Mouse (Mus musculus) midbrain, embryonic 14.5 days (tissue): ENCODE measurements around the gene Vmp1. TPM values are rescaled to one million over a fixed set of nuclear protein-coding genes. Genes with fewer than 3 reads are reported as not detected.

Experiments
- ATAC-seq: fragments of 200-750 bp; cut with Nextera tagmentation; 2 replicates; pipeline ENCODE4 v1.8.0; 2017; ENCODE audit warnings: moderate number of reproducible peaks, moderate library complexity; ENCODE audit not compliant: low FRiP score, low TSS enrichment
- DNase-seq: peaks from one replicate; pipeline ENCODE4 v3.0.0-alpha.2; 2015
- H3K27ac ChIP-seq: fragments of 300-500 bp; sonication (generic); replicated peaks from 2 replicates; pipeline ENCODE4 v1.5.1; 2014; ENCODE audit warnings: mild to moderate bottlenecking, low read depth, low read length, moderate library complexity
- H3K27me3 ChIP-seq: fragments of 300-500 bp; sonication (generic); 2 replicates; pipeline ENCODE4 v1.6.1; 2014; ENCODE audit warnings: low read length, control low read depth, mixed read lengths; ENCODE audit not compliant: control insufficient read depth, insufficient read depth
- H3K36me3 ChIP-seq: fragments of 300-500 bp; sonication (generic); 2 replicates; pipeline ENCODE4 v1.6.1; 2014; ENCODE audit warnings: low read length, control low read depth; ENCODE audit not compliant: control insufficient read depth, insufficient read depth
- H3K4me1 ChIP-seq: fragments of 300-500 bp; sonication (generic); 2 replicates; pipeline ENCODE4 v1.6.1; 2014; ENCODE audit warnings: mild to moderate bottlenecking, antibody characterized with exemption, low read length, control low read depth; ENCODE audit not compliant: control insufficient read depth, insufficient read depth
- H3K4me2 ChIP-seq: fragments of 300-500 bp; sonication (generic); 2 replicates; pipeline ENCODE4 v1.6.1; 2014; ENCODE audit warnings: mild to moderate bottlenecking, low read length, moderate library complexity
- H3K4me3 ChIP-seq: fragments of 300-500 bp; sonication (generic); replicated peaks from 2 replicates; pipeline ENCODE4 v1.5.1; 2014; ENCODE audit warnings: low read depth, low read length
- H3K9ac ChIP-seq: fragments of 300-500 bp; sonication (generic); replicated peaks from 2 replicates; pipeline ENCODE4 v1.6.1; 2014; ENCODE audit warnings: mild to moderate bottlenecking, low read length, moderate library complexity
- H3K9me3 ChIP-seq: fragments of 300-500 bp; sonication (generic); 2 replicates; pipeline ENCODE4 v1.6.1; 2016; ENCODE audit warnings: low read length, control low read depth, mixed read lengths; ENCODE audit not compliant: control insufficient read depth
- WGBS: fragments of 180-500 bp; shearing (Covaris S2); extraction: QIAGEN DNeasy Blood & Tissue Kit; methylation state at CpG from one replicate; pipeline ENCODE4 v1.1.7; 2014; 5-methylcytosine and 5-hydroxymethylcytosine counted together
- polyA plus RNA-seq: library from polyadenylated mRNA; unstranded; fragments of >200 nt; fragmentation: Nextera tagmentation; extraction: Ambion mirVana; gene quantifications from 2 replicates; pipeline ENCODE4 v1.2.1, GENCODE M21; 2014

The Vmp1 gene
- polyA plus RNA-seq, 1 experiment from 2014 or later = 129 TPM

- DNase-seq (no peak), ATAC-seq (no peak)
- WGBS = 93% methylated on average over 2 of the region's 2 CpGs
- H3K9ac ChIP-seq = no peak overlapping the region
- no peak overlapping the region for H3K4me3 ChIP-seq
- no peaks in the 10 kb centered on the region for H3K27me3 ChIP-seq
- no peak overlapping the region for H3K4me2 ChIP-seq
- peaks cover 22% of the 10 kb centered on the region for H3K36me3 ChIP-seq
- H3K9me3 ChIP-seq = peaks cover 4% of the 10 kb centered on the region; the same call in 1 of the 2 replicates
- no peak overlapping the region for H3K27ac ChIP-seq
- no peaks in the 10 kb centered on the region for H3K4me1 ChIP-seq
Observed at GRCm38 (mm10) chr11:86606621-86607339, 76.9 kb downstream of the Vmp1 start.

DNA sequence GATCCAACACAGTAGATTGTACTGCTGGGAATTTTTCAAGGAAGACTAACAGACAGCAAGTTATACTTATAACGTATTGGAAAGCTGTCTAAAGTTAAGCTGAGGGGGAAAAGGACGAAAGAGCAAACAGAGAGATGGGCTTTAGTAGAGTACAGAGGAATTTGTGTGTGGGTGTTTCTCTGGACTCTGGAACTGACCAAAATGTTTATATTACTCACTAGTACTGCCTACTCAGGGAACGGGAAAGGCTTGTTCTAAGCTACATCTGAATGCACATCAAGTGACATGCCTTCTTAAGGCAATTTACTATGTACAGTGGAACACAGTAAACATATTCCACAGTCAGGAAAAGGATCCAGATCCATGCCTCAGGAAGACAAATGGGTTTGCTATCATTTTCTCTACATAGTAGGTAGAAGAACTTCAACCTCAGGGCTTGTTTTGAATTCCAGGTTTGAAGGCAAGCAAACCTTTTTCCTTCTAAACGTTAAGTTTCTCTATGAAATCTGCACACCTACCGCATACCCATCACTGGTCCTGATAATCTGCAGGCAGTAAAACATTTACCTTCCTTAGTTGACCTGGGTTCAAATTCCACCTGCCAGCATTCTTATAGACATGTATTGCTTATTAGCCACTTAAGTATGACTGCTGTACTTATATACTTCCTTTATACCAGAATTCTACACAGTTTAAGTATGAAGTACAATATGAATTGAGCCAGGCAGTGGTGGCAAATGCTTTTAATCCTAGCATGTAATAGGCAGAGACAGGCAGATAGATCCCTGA lies 78.7 kb downstream of the Vmp1 start:
- H3K27ac ChIP-seq = no peak overlapping the region
- no peaks in the 10 kb centered on the region for H3K27me3 ChIP-seq
- 91% methylated on average over 5 of the region's 5 CpGs for WGBS
- no peak overlapping the region for H3K4me3 ChIP-seq
- DNase-seq (no peak), ATAC-seq (no peak)
- H3K9ac ChIP-seq = no peak overlapping the region
- peaks cover 4% of the 10 kb centered on the region; the same call in 1 of the 2 replicates for H3K9me3 ChIP-seq
- no peak overlapping the region for H3K4me2 ChIP-seq
- H3K36me3 ChIP-seq = peaks cover 18% of the 10 kb centered on the region
- H3K4me1 ChIP-seq = no peaks in the 10 kb centered on the region

DNA sequence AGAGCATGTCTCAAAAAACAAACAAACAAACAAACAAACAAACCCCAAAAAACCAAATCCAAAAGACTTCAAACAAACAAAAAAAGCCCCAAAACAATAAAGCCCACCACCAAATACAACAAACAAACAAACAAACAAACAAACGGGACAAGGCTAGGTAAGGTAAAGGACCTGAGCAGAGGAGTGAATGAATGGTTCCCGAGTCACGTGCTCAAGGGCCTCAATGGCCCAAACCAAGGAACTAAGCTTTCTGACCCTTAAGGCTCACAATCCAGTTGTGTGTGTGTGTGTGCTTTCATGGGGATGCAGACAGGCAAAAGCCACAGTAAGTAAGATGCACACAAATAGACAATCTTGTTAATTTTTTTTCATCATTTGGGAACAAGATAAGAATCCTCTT lies 79.3 kb downstream of the Vmp1 start:
- Histone ChIP-seq H3K9me3 (peaks cover 4% of the 10 kb centered on the region; the same call in 1 of the 2 replicates), H3K4me2 (no peak overlapping the region)
- WGBS = 93% methylated on average over 3 of the region's 3 CpGs

DNA sequence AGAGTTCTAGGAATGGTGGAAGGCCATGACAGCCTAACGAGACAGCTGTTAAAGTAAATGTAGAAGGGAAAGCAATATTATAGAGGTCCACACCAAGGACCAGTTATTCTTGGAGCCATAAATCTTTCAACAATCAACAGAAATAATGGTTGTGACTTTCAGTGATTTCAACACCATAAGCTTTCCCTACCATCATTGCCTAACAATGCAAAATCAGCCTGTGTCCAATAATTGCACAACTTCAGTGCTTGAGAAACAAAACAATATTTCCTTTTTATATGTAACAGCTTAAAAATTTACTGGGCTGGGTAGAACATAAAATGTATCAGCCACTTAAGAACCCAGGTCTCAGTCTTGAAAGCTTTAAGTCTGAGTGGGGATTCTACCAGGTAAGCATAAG lies 79.9 kb downstream of the Vmp1 start:
- Histone ChIP-seq H3K9me3 (peaks cover 4% of the 10 kb centered on the region; the same call in 1 of the 2 replicates), H3K4me2 (no peak overlapping the region), H3K27me3 (no peaks in the 10 kb centered on the region), H3K4me3 (no peak overlapping the region), H3K36me3 (peaks cover 17% of the 10 kb centered on the region), H3K4me1 (no peaks in the 10 kb centered on the region), H3K9ac (no peak overlapping the region), H3K27ac (no peak overlapping the region)
- DNase-seq (no peak), ATAC-seq (no peak)
- 100% methylated on average over 1 of the region's 1 CpGs for WGBS

More for the DNA sequence above, 79.3 kb downstream of the Vmp1 start:
- Histone ChIP-seq H3K36me3 (peaks cover 20% of the 10 kb centered on the region), H3K27me3 (no peaks in the 10 kb centered on the region), H3K4me3 (no peak overlapping the region), H3K27ac (no peak overlapping the region), H3K9ac (no peak overlapping the region), H3K4me1 (no peaks in the 10 kb centered on the region)
- DNase-seq (no peak), ATAC-seq (no peak)

GRCm38 (mm10) chr11:86602116-86602515 lies 81.5 kb downstream of the Vmp1 start:
- H3K27ac ChIP-seq = no peak overlapping the region
- no peak overlapping the region for H3K4me2 ChIP-seq
- no peaks in the 10 kb centered on the region for H3K4me1 ChIP-seq
- H3K4me3 ChIP-seq = no peak overlapping the region
- H3K27me3 ChIP-seq = no peaks in the 10 kb centered on the region
- H3K9ac ChIP-seq = no peak overlapping the region
- WGBS = 66% methylated on average over 3 of the region's 3 CpGs
- DNase-seq (no peak), ATAC-seq (no peak)
- H3K36me3 ChIP-seq = peaks cover 15% of the 10 kb centered on the region
- peaks cover 4% of the 10 kb centered on the region; the same call in 1 of the 2 replicates for H3K9me3 ChIP-seq

DNA sequence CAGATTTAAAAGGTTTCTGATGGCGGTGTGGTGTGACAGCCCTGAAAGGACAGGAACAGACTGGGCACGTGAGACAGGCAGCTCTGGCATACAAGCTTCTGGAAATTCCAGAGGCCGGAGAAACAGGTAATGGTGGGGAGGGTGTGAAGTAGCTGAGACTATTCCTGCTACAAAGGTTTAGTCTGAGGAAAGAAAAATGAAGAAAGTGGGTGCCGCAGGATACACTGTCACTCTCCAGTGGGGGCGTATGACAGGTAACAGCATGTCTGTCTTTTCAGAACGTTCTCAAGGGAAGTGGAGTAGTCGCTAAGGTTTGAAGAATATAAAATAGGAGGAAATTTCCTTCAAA lies 83.5 kb downstream of the Vmp1 start:
- Histone ChIP-seq H3K27ac (no peak overlapping the region), H3K4me1 (no peaks in the 10 kb centered on the region), H3K4me3 (no peak overlapping the region), H3K9me3 (no peaks in the 10 kb centered on the region), H3K27me3 (no peaks in the 10 kb centered on the region), H3K4me2 (no peak overlapping the region), H3K36me3 (0 out of 2 replicates have a peak, but pooled peaks cover 4% of the 10 kb centered on the region), H3K9ac (no peak overlapping the region)
- DNase-seq = no peak
- WGBS = 95% methylated on average over 7 of the region's 7 CpGs
- ATAC-seq = no peak

GRCm38 (mm10) chr11:86599378-86600208 lies 84.0 kb downstream of the Vmp1 start:
- H3K27ac ChIP-seq = no peak overlapping the region
- DNase-seq (no peak), ATAC-seq (no peak)
- H3K9me3 ChIP-seq = no peaks in the 10 kb centered on the region
- no peak overlapping the region for H3K4me3 ChIP-seq
- WGBS = 82% methylated on average over 4 of the region's 4 CpGs
- 0 out of 2 replicates have a peak, but pooled peaks cover 4% of the 10 kb centered on the region for H3K36me3 ChIP-seq
- no peak overlapping the region for H3K9ac ChIP-seq
- H3K4me2 ChIP-seq = no peak overlapping the region
- H3K27me3 ChIP-seq = no peaks in the 10 kb centered on the region
- no peaks in the 10 kb centered on the region for H3K4me1 ChIP-seq

- WGBS = 95% methylated on average over 1 of the region's 1 CpGs
- Histone ChIP-seq H3K9me3 (no peaks in the 10 kb centered on the region), H3K4me2 (no peak overlapping the region), H3K4me3 (no peak overlapping the region), H3K4me1 (no peaks in the 10 kb centered on the region; the same call in 1 of the 2 replicates), H3K9ac (no peak overlapping the region), H3K27ac (no peak overlapping the region), H3K36me3 (0 out of 2 replicates have a peak, but pooled peaks cover 4% of the 10 kb centered on the region), H3K27me3 (no peaks in the 10 kb centered on the region)
- DNase-seq (no peak), ATAC-seq (no peak)
Observed at GRCm38 (mm10) chr11:86598572-86598971, 85.1 kb downstream of the Vmp1 start.
